Mouse (Mus musculus): Measurements from ENCODE around the gene Sh3bp1. TPM values are rescaled to one million over a fixed set of nuclear protein-coding genes. Genes with fewer than 3 reads are reported as not detected.

The Sh3bp1 gene
- total and polyA plus RNA-seq, 2 experiments from 2014 or later: 5.5 to 6.2 TPM

DNA sequence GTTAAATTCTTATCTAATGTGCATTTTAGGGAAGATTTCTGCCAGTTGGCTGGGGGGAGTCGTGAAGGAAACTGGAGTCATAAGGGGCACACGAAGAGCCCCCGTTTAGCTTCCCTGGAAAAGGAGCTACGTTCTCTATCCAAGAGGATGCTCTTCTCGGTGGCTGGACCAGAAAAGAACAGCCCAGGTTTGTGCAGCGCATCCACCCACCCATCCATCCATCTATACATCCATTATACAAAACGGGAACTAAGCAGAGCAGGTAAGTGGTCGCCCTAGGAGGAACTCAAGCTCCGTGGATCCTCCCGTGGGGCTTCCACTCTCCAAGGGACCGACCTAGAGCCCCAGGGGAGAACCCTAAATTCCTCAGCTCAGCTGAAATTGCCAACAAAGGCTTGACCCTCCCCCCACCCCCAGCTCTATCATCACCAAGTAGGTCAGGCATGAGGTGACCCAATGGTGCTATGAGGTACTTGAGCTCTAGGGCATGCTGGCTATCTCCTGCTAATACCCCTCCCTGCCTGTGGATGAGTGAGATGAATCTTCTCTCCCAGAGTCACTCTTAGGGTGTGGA lies 48.7 kb downstream of the Sh3bp1 start:
- no peak for TF ChIP-seq CTCF (IDR thresholded peaks at IDR 0.05; ENCODE audit: low read depth)
- DNase-seq (ENCODE audit: low spot score) (no peak), ATAC-seq (peak; percentile 36; the same call in 1 of the 2 replicates)
- peak overlapping the region; percentile 61 for H3K4me3 ChIP-seq (ENCODE audit: low read length)
- H3K9me3 ChIP-seq (ENCODE audit: low read length): no peaks in the 10 kb centered on the region
- no peaks in the 10 kb centered on the region for H3K36me3 ChIP-seq (ENCODE audit: insufficient read depth, low read length)
- H3K4me2 ChIP-seq (ENCODE audit: low read depth, low read length): peak overlapping the region; percentile 74
- peak overlapping the region; percentile 82 for H3K27ac ChIP-seq
- no peaks in the 10 kb centered on the region for H3K27me3 ChIP-seq (ENCODE audit: insufficient read depth, low read length)
- peak overlapping the region; percentile 64 for H3K9ac ChIP-seq (replicated peaks; ENCODE audit: low read length)
- WGBS: 1% methylated on average over 11 of the region's 11 CpGs
- peaks cover 5% of the 10 kb centered on the region; the same call in 1 of the 2 replicates for H3K4me1 ChIP-seq (ENCODE audit: insufficient read depth, low read length)

GRCm38 (mm10) chr15:78948883-78949282 lies 49.3 kb downstream of the Sh3bp1 start:
- Histone ChIP-seq H3K9ac (replicated peaks; ENCODE audit: low read length) (no peak overlapping the region), H3K27ac (no peak overlapping the region), H3K4me1 (ENCODE audit: insufficient read depth, low read length) (peaks cover 5% of the 10 kb centered on the region; the same call in 1 of the 2 replicates), H3K27me3 (ENCODE audit: insufficient read depth, low read length) (no peaks in the 10 kb centered on the region), H3K36me3 (ENCODE audit: insufficient read depth, low read length) (no peaks in the 10 kb centered on the region), H3K4me2 (ENCODE audit: low read depth, low read length) (peak overlapping the region; percentile 74), H3K9me3 (ENCODE audit: low read length) (no peaks in the 10 kb centered on the region), H3K4me3 (ENCODE audit: low read length) (peak overlapping the region; percentile 61; the same call in 1 of the 2 replicates)
- no peak for TF ChIP-seq CTCF (IDR thresholded peaks at IDR 0.05; ENCODE audit: low read depth)
- ATAC-seq: no peak
- whole genome bisulfite sequencing: 94% methylated on average over 3 of the region's 3 CpGs
- no peak for DNase-seq (ENCODE audit: low spot score)

- H3K4me2 ChIP-seq (ENCODE audit: low read depth, low read length): no peak overlapping the region
- no peak overlapping the region for H3K27ac ChIP-seq
- no peaks in the 10 kb centered on the region for H3K4me1 ChIP-seq (ENCODE audit: insufficient read depth, low read length)
- H3K9ac ChIP-seq (replicated peaks; ENCODE audit: low read length): no peak overlapping the region
- H3K36me3 ChIP-seq (ENCODE audit: insufficient read depth, low read length): peaks cover 22% of the 10 kb centered on the region
- ATAC-seq (no peak), DNase-seq (ENCODE audit: low spot score) (no peak)
- 72% methylated on average over 3 of the region's 3 CpGs for WGBS
- H3K9me3 ChIP-seq (ENCODE audit: low read length): no peaks in the 10 kb centered on the region
- no peaks in the 10 kb centered on the region for H3K27me3 ChIP-seq (ENCODE audit: insufficient read depth, low read length)
- peak; percentile 24; the same call in 1 of the 2 replicates for TF ChIP-seq CTCF (IDR thresholded peaks at IDR 0.05; ENCODE audit: low read depth)
- no peak overlapping the region for H3K4me3 ChIP-seq (ENCODE audit: low read length)
These were observed 56.1 kb downstream of the Sh3bp1 start for GRCm38 (mm10) chr15:78955663-78956062.

GRCm38 (mm10) chr15:78956351-78956750 lies 56.8 kb downstream of the Sh3bp1 start:
- Histone ChIP-seq H3K9me3 (ENCODE audit: low read length) (no peaks in the 10 kb centered on the region), H3K9ac (replicated peaks; ENCODE audit: low read length) (no peak overlapping the region), H3K4me2 (ENCODE audit: low read depth, low read length) (no peak overlapping the region), H3K4me3 (ENCODE audit: low read length) (no peak overlapping the region), H3K27ac (no peak overlapping the region), H3K27me3 (ENCODE audit: insufficient read depth, low read length) (no peaks in the 10 kb centered on the region), H3K4me1 (ENCODE audit: insufficient read depth, low read length) (no peaks in the 10 kb centered on the region), H3K36me3 (ENCODE audit: insufficient read depth, low read length) (peaks cover 25% of the 10 kb centered on the region)
- DNase-seq (ENCODE audit: low spot score): peak; percentile 17
- ATAC-seq: no peak
- peak; percentile 52 for TF ChIP-seq CTCF (IDR thresholded peaks at IDR 0.05; ENCODE audit: low read depth)
- WGBS: 98% methylated on average over 4 of the region's 4 CpGs

DNA sequence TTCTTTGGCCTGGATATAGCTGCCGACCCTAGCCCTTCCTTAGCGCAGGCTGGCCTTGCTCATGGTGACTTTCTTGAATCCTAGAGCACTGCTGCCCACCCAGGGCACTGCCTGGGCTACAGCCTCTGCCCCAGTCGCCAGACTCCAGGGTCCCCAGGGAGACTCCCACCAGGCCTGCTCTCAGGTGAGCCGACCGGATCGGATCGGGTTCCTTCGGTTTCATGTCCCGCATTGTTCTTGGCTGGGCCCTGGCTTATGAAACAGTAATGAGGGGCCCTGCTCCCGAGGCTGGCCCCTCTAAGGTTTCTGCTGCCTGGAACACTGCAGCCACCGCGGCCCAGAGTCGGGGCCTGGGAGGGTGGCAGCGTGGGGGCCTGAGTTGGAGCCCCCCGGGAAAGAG lies 57.5 kb downstream of the Sh3bp1 start:
- Histone ChIP-seq H3K27ac (no peak overlapping the region), H3K4me2 (ENCODE audit: low read depth, low read length) (no peak overlapping the region), H3K9me3 (ENCODE audit: low read length) (no peaks in the 10 kb centered on the region), H3K27me3 (ENCODE audit: insufficient read depth, low read length) (no peaks in the 10 kb centered on the region), H3K9ac (replicated peaks; ENCODE audit: low read length) (no peak overlapping the region), H3K4me1 (ENCODE audit: insufficient read depth, low read length) (no peaks in the 10 kb centered on the region), H3K4me3 (ENCODE audit: low read length) (no peak overlapping the region), H3K36me3 (ENCODE audit: insufficient read depth, low read length) (peaks cover 25% of the 10 kb centered on the region)
- ATAC-seq (no peak), DNase-seq (ENCODE audit: low spot score) (no peak)
- no peak for TF ChIP-seq CTCF (IDR thresholded peaks at IDR 0.05; ENCODE audit: low read depth)
- WGBS: 81% methylated on average over 15 of the region's 15 CpGs

GRCm38 (mm10) chr15:78959537-78959936 lies 60.0 kb downstream of the Sh3bp1 start:
- no peaks in the 10 kb centered on the region for H3K9me3 ChIP-seq (ENCODE audit: low read length)
- H3K9ac ChIP-seq (replicated peaks; ENCODE audit: low read length): no peak overlapping the region
- H3K27me3 ChIP-seq (ENCODE audit: insufficient read depth, low read length): no peaks in the 10 kb centered on the region
- H3K4me3 ChIP-seq (ENCODE audit: low read length): no peak overlapping the region
- ATAC-seq: no peak
- TF ChIP-seq CTCF (IDR thresholded peaks at IDR 0.05; ENCODE audit: low read depth): no peak
- no peaks in the 10 kb centered on the region for H3K4me1 ChIP-seq (ENCODE audit: insufficient read depth, low read length)
- peaks cover 23% of the 10 kb centered on the region for H3K36me3 ChIP-seq (ENCODE audit: insufficient read depth, low read length)
- no peak overlapping the region for H3K27ac ChIP-seq
- 92% methylated on average over 11 of the region's 11 CpGs for WGBS
- DNase-seq (ENCODE audit: low spot score): no peak
- H3K4me2 ChIP-seq (ENCODE audit: low read depth, low read length): no peak overlapping the region

DNA sequence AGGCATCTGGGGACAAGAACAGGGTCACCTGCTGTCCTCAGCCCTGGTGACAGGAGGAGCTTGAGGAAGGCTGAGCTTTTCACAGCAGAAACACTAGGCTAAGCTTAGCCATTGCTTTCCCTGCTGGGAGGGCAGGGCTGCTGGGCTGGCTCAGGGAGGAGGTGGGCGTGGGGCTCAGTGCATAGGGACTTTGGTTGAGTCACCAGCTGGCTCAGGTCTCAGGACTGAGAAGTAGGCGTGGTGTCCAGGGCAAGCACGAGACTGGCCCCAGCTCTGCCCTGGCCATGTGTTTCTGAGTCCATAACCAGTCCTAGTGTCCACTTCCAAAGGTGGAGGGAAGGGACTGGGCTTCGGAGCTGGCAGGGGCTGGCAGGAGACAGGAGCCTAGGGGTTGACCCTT lies 60.5 kb downstream of the Sh3bp1 start:
- no peak for TF ChIP-seq CTCF (IDR thresholded peaks at IDR 0.05; ENCODE audit: low read depth)
- no peak overlapping the region for H3K4me3 ChIP-seq (ENCODE audit: low read length)
- no peaks in the 10 kb centered on the region for H3K27me3 ChIP-seq (ENCODE audit: insufficient read depth, low read length)
- H3K36me3 ChIP-seq (ENCODE audit: insufficient read depth, low read length): peaks cover 23% of the 10 kb centered on the region
- no peak for DNase-seq (ENCODE audit: low spot score)
- no peak overlapping the region for H3K9ac ChIP-seq (replicated peaks; ENCODE audit: low read length)
- H3K27ac ChIP-seq: no peak overlapping the region
- no peak for ATAC-seq
- 80% methylated on average over 4 of the region's 4 CpGs for WGBS
- no peaks in the 10 kb centered on the region for H3K9me3 ChIP-seq (ENCODE audit: low read length)
- H3K4me2 ChIP-seq (ENCODE audit: low read depth, low read length): no peak overlapping the region
- H3K4me1 ChIP-seq (ENCODE audit: insufficient read depth, low read length): no peaks in the 10 kb centered on the region

Small RNA genes lying within 50 kb of the gene (microRNA-seq; reads per million reads assigned to microRNA genes)
- 0.36 to 1.2 reads per million in 2 experiments for gene Mir6955

Other genes with a start within 250 kb of the Sh3bp1 start
- 40.9 and 43.1 TPM in 2 replicates for gene Elfn2, start 181.0 kb upstream of the Sh3bp1 start, total RNA-seq (2014; rRNA removed)
- gene Elfn2, start 181.0 kb upstream of the Sh3bp1 start, polyA plus RNA-seq (2015; fragmentation: Nextera tagmentation; extraction: Ambion mirVana): 8.4 and 9.1 TPM in 2 replicates
- 12.7 and 15.2 TPM in 2 replicates for gene Mfng, start 126.3 kb upstream of the Sh3bp1 start, total RNA-seq (2014; rRNA removed)
- 16.6 and 17.9 TPM in 2 replicates for gene Mfng, start 126.3 kb upstream of the Sh3bp1 start, polyA plus RNA-seq (2015; fragmentation: Nextera tagmentation; extraction: Ambion mirVana)
- 0.94 and 1.4 TPM in 2 replicates for gene Card10, start 96.7 kb upstream of the Sh3bp1 start, total RNA-seq (2014; rRNA removed)
- 2.3 and 2.6 TPM in 2 replicates for gene Card10, start 96.7 kb upstream of the Sh3bp1 start, polyA plus RNA-seq (2015; fragmentation: Nextera tagmentation; extraction: Ambion mirVana)
- 20.6 and 22.5 TPM in 2 replicates for gene Cdc42ep1, start 57.1 kb upstream of the Sh3bp1 start, total RNA-seq (2014; rRNA removed)
- 18.1 TPM in 2 replicates for gene Cdc42ep1, start 57.1 kb upstream of the Sh3bp1 start, polyA plus RNA-seq (2015; fragmentation: Nextera tagmentation; extraction: Ambion mirVana)
- not detected in 2 replicates for gene Lgals2, start 44.2 kb upstream of the Sh3bp1 start, total RNA-seq (2014; rRNA removed)
- gene Lgals2, start 44.2 kb upstream of the Sh3bp1 start, polyA plus RNA-seq (2015; fragmentation: Nextera tagmentation; extraction: Ambion mirVana): not detected in 2 replicates
- 40.0 and 47.1 TPM in 2 replicates for gene Gga1, start 22.6 kb upstream of the Sh3bp1 start, total RNA-seq (2014; rRNA removed)
- 40.1 and 41.2 TPM in 2 replicates for gene Gga1, start 22.6 kb upstream of the Sh3bp1 start, polyA plus RNA-seq (2015; fragmentation: Nextera tagmentation; extraction: Ambion mirVana)
- 0.72 TPM in 1 of 2 replicates, not detected in the other for gene Gm49510, start 101 bp upstream of the Sh3bp1 start, total RNA-seq (2014; rRNA removed)
- not detected in 2 replicates for gene Gm49510, start 101 bp upstream of the Sh3bp1 start, polyA plus RNA-seq (2015; fragmentation: Nextera tagmentation; extraction: Ambion mirVana)
- gene Pdxp, start 14.2 kb downstream of the Sh3bp1 start, total RNA-seq (2014; rRNA removed): 300 and 339 TPM in 2 replicates
- 124 and 141 TPM in 2 replicates for gene Pdxp, start 14.2 kb downstream of the Sh3bp1 start, polyA plus RNA-seq (2015; fragmentation: Nextera tagmentation; extraction: Ambion mirVana)
- gene Lgals1, start 27.0 kb downstream of the Sh3bp1 start, total RNA-seq (2014; rRNA removed): 67.6 and 91.5 TPM in 2 replicates
- 141 and 144 TPM in 2 replicates for gene Lgals1, start 27.0 kb downstream of the Sh3bp1 start, polyA plus RNA-seq (2015; fragmentation: Nextera tagmentation; extraction: Ambion mirVana)
- 4.7 and 8.8 TPM in 2 replicates for gene Nol12, start 35.2 kb downstream of the Sh3bp1 start, total RNA-seq (2014; rRNA removed)
- 54.8 and 56.4 TPM in 2 replicates for gene Nol12, start 35.2 kb downstream of the Sh3bp1 start, polyA plus RNA-seq (2015; fragmentation: Nextera tagmentation; extraction: Ambion mirVana)
- 42.0 and 57.6 TPM in 2 replicates for gene Triobp, start 48.0 kb downstream of the Sh3bp1 start, total RNA-seq (2014; rRNA removed)
- gene Triobp, start 48.0 kb downstream of the Sh3bp1 start, polyA plus RNA-seq (2015; fragmentation: Nextera tagmentation; extraction: Ambion mirVana): 19.0 and 20.7 TPM in 2 replicates
- 211 and 233 TPM in 2 replicates for gene H1f0, start 128.7 kb downstream of the Sh3bp1 start, total RNA-seq (2014; rRNA removed)
- 259 and 272 TPM in 2 replicates for gene H1f0, start 128.7 kb downstream of the Sh3bp1 start, polyA plus RNA-seq (2015; fragmentation: Nextera tagmentation; extraction: Ambion mirVana)
- 0.47 and 1.2 TPM in 2 replicates for gene Galr3, start 142.1 kb downstream of the Sh3bp1 start, total RNA-seq (2014; rRNA removed)
- 0.20 and 0.25 TPM in 2 replicates for gene Galr3, start 142.1 kb downstream of the Sh3bp1 start, polyA plus RNA-seq (2015; fragmentation: Nextera tagmentation; extraction: Ambion mirVana)
- 60.4 and 62.5 TPM in 2 replicates for gene Ankrd54, start 163.1 kb downstream of the Sh3bp1 start, total RNA-seq (2014; rRNA removed)
- gene Ankrd54, start 163.1 kb downstream of the Sh3bp1 start, polyA plus RNA-seq (2015; fragmentation: Nextera tagmentation; extraction: Ambion mirVana): 36.7 and 42.4 TPM in 2 replicates
- 221 and 229 TPM in 2 replicates for gene Eif3l, start 175.4 kb downstream of the Sh3bp1 start, total RNA-seq (2014; rRNA removed)
- 163 and 164 TPM in 2 replicates for gene Eif3l, start 175.4 kb downstream of the Sh3bp1 start, polyA plus RNA-seq (2015; fragmentation: Nextera tagmentation; extraction: Ambion mirVana)
- gene Micall1, start 209.1 kb downstream of the Sh3bp1 start, total RNA-seq (2014; rRNA removed): 28.1 and 36.4 TPM in 2 replicates
- gene Micall1, start 209.1 kb downstream of the Sh3bp1 start, polyA plus RNA-seq (2015; fragmentation: Nextera tagmentation; extraction: Ambion mirVana): 8.0 and 9.5 TPM in 2 replicates
- gene Polr2f, start 241.2 kb downstream of the Sh3bp1 start, total RNA-seq (2014; rRNA removed): 49.9 and 50.1 TPM in 2 replicates
- 326 and 334 TPM in 2 replicates for gene Polr2f, start 241.2 kb downstream of the Sh3bp1 start, polyA plus RNA-seq (2015; fragmentation: Nextera tagmentation; extraction: Ambion mirVana)
- 6.0 and 10.1 TPM in 2 replicates for gene 1700088E04Rik, start 241.5 kb downstream of the Sh3bp1 start, total RNA-seq (2014; rRNA removed)
- 18.0 and 21.4 TPM in 2 replicates for gene 1700088E04Rik, start 241.5 kb downstream of the Sh3bp1 start, polyA plus RNA-seq (2015; fragmentation: Nextera tagmentation; extraction: Ambion mirVana)